Mouse (Mus musculus) hindbrain, embryonic 10.5 days (tissue): ENCODE results near the gene Rere. TPM values are rescaled to one million over a fixed set of nuclear protein-coding genes. Genes with fewer than 3 reads are reported as not detected.

Experiments used
- DNase-seq: peaks from one replicate; pipeline ENCODE4 v3.0.0-alpha.2; 2017; ENCODE audit warnings: low spot score
- H3K27ac ChIP-seq: fragments of 300-500 bp; sonication (generic); 2 replicates; pipeline ENCODE4 v1.5.1; 2016; ENCODE audit warnings: mild to moderate bottlenecking, moderate library complexity
- H3K27me3 ChIP-seq: fragments of 300-500 bp; sonication (generic); 2 replicates; pipeline ENCODE4 v1.6.1; 2016; ENCODE audit warnings: mild to moderate bottlenecking; ENCODE audit not compliant: poor library complexity, insufficient read depth, severe bottlenecking
- H3K36me3 ChIP-seq: fragments of 300-500 bp; sonication (generic); 2 replicates; pipeline ENCODE4 v1.6.1; 2016; ENCODE audit warnings: mild to moderate bottlenecking, moderate library complexity
- H3K4me1 ChIP-seq: fragments of 300-500 bp; sonication (generic); replicated peaks from 2 replicates; pipeline ENCODE4 v1.6.1; 2016; ENCODE audit warnings: mild to moderate bottlenecking
- H3K4me3 ChIP-seq: fragments of 300-500 bp; sonication (generic); 2 replicates; pipeline ENCODE4 v1.5.1; 2016; ENCODE audit warnings: mild to moderate bottlenecking, moderate library complexity
- H3K9me3 ChIP-seq: fragments of 300-500 bp; sonication (generic); 2 replicates; pipeline ENCODE4 v1.6.1; 2016; ENCODE audit warnings: mild to moderate bottlenecking, moderate library complexity
- WGBS: fragments of 180-500 bp; shearing (Covaris S2); methylation state at CpG from one replicate; pipeline ENCODE4 v1.1.7; 2016; 5-methylcytosine and 5-hydroxymethylcytosine counted together
- polyA plus RNA-seq: library from polyadenylated mRNA; unstranded; fragments of >200 nt; fragmentation: Nextera tagmentation; extraction: Ambion mirVana; gene quantifications from 2 replicates; pipeline ENCODE4 v1.2.1, GENCODE M21; 2016

Gene Rere
- polyA plus RNA-seq, 1 experiment from 2014 or later: 40.4 TPM

- Histone ChIP-seq H3K4me3 (no peak overlapping the region), H3K27ac (no peak overlapping the region), H3K9me3 (no peaks in the 10 kb centered on the region), H3K4me1 (peaks cover 14% of the 10 kb centered on the region), H3K36me3 (peaks cover 36% of the 10 kb centered on the region), H3K27me3 (no peaks in the 10 kb centered on the region)
- WGBS: 87% methylated on average over 1 of the region's 1 CpGs
- DNase-seq: no peak
Observed at GRCm38 (mm10) chr4:150414759-150415158, 133.3 kb downstream of the Rere start.

- Histone ChIP-seq H3K27ac (no peak overlapping the region), H3K36me3 (peaks cover 33% of the 10 kb centered on the region), H3K27me3 (no peaks in the 10 kb centered on the region), H3K4me3 (no peak overlapping the region), H3K4me1 (peaks cover 16% of the 10 kb centered on the region), H3K9me3 (no peaks in the 10 kb centered on the region)
- DNase-seq: no peak
- WGBS: 70% methylated on average over 10 of the region's 10 CpGs
Observed at GRCm38 (mm10) chr4:150415227-150415969, 134.0 kb downstream of the Rere start.

- Histone ChIP-seq H3K27ac (no peak overlapping the region), H3K27me3 (no peaks in the 10 kb centered on the region), H3K4me1 (peaks cover 15% of the 10 kb centered on the region), H3K36me3 (peaks cover 33% of the 10 kb centered on the region), H3K9me3 (no peaks in the 10 kb centered on the region), H3K4me3 (no peak overlapping the region)
- 83% methylated on average over 10 of the region's 10 CpGs for WGBS
- no peak for DNase-seq
Observed at GRCm38 (mm10) chr4:150420576-150421263, 139.3 kb downstream of the Rere start.

- 38% methylated on average over 8 of the region's 8 CpGs for WGBS
- Histone ChIP-seq H3K36me3 (peaks cover 30% of the 10 kb centered on the region), H3K27ac (peak overlapping the region; percentile 87), H3K9me3 (no peaks in the 10 kb centered on the region), H3K4me1 (peaks cover 52% of the 10 kb centered on the region), H3K27me3 (no peaks in the 10 kb centered on the region), H3K4me3 (peak overlapping the region; percentile 23)
- no peak for DNase-seq
Observed at GRCm38 (mm10) chr4:150426098-150426879, 144.8 kb downstream of the Rere start.

DNA sequence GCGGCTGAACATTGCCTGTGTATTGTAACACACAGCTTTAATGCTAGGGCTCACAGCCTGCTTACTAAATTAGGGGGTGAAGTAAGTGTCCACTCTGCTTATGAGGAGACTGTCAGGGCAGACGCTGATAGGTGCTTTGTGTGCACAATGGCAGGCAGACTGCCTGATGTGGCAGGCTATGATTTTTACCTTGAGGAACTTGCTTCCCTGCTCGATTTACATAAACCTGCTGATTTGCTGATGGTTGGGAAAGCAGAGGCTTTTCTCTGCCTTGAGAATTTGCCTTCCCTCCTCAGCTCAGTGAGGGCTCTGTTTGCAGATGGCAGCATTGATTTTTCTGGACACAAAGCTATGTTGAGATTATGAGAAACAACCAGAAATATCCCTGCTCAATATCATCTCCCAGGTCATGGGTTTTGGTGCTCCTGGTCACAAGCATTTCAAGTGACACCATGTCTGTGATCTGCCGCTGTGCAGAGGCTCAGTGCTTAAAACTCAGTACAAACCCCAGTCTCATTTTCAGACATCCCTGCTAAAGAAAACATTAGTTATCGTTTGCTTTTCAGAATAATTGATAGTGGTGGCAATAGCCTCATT is 145.5 kb downstream of the Rere start:
- no peaks in the 10 kb centered on the region for H3K9me3 ChIP-seq
- H3K4me1 ChIP-seq: peaks cover 52% of the 10 kb centered on the region
- no peaks in the 10 kb centered on the region for H3K27me3 ChIP-seq
- 33% methylated on average over 5 of the region's 5 CpGs for WGBS
- peak overlapping the region; percentile 87 for H3K27ac ChIP-seq
- DNase-seq: peak; percentile 32
- peak overlapping the region; percentile 23; the same call in 1 of the 2 replicates for H3K4me3 ChIP-seq
- H3K36me3 ChIP-seq: peaks cover 30% of the 10 kb centered on the region

GRCm38 (mm10) chr4:150428762-150429161 is 147.3 kb downstream of the Rere start:
- Histone ChIP-seq H3K9me3 (no peaks in the 10 kb centered on the region), H3K27ac (no peak overlapping the region), H3K27me3 (no peaks in the 10 kb centered on the region), H3K4me1 (peaks cover 52% of the 10 kb centered on the region), H3K4me3 (no peak overlapping the region), H3K36me3 (peaks cover 35% of the 10 kb centered on the region)
- no peak for DNase-seq
- WGBS: 86% methylated on average over 4 of the region's 4 CpGs

DNA sequence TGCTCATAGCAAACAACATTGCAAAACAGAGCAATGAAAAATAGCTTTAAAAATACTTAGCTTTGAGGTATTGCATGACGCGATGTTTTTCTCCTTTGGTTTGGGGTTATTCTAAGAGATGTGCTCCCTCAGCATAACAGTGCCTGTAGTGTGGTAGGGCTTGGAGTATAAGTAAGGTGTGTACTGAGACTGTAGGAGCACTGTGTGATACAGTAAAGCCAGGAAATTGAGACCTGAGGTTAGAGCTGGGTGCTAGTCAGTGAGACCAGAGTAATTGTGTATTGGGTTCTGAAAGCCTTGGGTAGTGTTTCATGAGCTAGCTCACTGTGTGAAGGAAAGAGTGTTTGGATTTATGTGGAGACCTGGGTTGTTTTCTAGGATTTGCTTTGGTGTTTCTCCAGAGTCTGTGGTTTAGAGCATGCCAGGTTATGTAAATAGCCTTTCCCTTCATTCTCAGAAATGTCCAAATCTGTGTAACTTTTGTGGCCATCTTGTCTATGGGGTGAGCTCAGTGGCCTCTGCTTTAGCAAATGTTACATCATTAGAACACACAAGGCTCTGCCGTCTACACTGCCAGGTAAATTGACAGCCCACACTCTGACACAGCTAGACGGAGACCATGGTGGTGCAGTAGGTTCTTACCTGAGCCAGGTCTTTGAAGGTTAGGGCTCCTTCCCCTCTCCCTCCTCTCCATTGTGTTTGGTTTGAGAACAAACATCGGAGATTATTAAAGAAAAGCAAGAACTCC is 152.6 kb downstream of the Rere start:
- Histone ChIP-seq H3K27me3 (no peaks in the 10 kb centered on the region), H3K4me3 (no peak overlapping the region), H3K27ac (no peak overlapping the region), H3K9me3 (no peaks in the 10 kb centered on the region), H3K36me3 (peaks cover 34% of the 10 kb centered on the region), H3K4me1 (peaks cover 20% of the 10 kb centered on the region; the same call in 1 of the 2 replicates)
- no peak for DNase-seq
- 94% methylated on average over 5 of the region's 5 CpGs for WGBS

DNA sequence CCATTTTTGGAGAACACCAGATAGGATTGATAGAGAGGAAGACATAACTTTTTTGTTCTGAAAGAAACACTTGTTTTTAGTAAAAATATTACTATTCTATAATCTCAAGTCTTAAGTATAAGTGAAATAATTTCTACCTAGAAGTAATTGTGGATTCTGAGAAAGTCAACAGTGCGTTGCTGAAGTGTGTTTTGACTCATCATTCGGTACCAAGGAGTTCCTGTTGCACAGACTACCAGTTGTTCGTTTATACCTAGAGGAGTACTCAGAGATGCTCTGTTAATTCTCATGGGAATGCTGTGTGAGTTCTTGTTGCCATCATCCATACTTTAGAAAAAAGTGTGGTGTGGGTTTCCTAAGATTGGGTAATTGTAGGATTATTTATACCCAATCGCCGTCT is 154.1 kb downstream of the Rere start:
- WGBS: 92% methylated on average over 5 of the region's 5 CpGs
- Histone ChIP-seq H3K36me3 (peaks cover 38% of the 10 kb centered on the region), H3K4me3 (no peak overlapping the region), H3K9me3 (no peaks in the 10 kb centered on the region), H3K27ac (no peak overlapping the region), H3K4me1 (peaks cover 22% of the 10 kb centered on the region), H3K27me3 (no peaks in the 10 kb centered on the region)
- DNase-seq: no peak

DNA sequence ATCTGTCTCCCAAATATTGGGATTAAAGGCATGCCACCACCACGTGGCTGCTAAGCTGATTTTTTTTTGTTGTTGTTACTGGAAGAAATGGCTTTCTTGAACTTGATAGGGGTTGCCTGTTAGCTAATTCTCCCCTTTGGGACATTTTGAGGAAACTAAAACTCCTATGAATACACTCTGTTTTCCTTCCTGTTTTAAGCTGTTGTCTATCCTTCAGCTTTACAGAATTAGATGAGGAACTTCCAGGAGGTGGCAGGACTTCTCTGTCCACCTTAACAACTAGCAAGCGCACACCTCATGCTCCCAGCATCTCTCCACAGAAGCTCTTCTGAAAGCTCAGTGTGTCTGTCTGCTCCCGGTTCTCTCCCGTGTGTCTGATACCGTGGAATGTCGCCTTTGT is 157.2 kb downstream of the Rere start:
- Histone ChIP-seq H3K36me3 (peaks cover 21% of the 10 kb centered on the region), H3K4me1 (peaks cover 44% of the 10 kb centered on the region), H3K27me3 (no peaks in the 10 kb centered on the region), H3K27ac (no peak overlapping the region), H3K9me3 (no peaks in the 10 kb centered on the region), H3K4me3 (no peak overlapping the region)
- no peak for DNase-seq
- WGBS: 88% methylated on average over 6 of the region's 6 CpGs

DNA sequence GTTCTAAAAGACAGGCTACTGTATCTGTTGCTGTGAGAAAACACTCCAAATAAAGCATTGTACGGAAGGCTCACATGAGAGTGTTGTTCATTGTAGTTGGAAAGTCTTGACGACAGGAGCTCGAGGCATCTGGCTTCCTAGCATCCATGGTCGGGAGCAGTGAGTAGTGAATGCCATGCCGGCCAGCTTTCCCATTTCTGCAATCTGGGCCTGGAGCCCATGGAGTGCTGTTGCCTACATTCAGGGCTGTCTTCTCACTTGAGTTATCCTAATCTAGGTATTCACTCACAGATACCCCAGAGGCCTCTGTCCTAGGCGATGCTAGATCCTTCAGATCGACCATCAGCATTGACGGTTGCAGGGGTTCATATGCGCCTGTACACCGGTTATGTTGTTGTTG is 160.5 kb downstream of the Rere start:
- 0 out of 2 replicates have a peak overlapping the region, but pooled peaks have one; percentile 16 for H3K27ac ChIP-seq
- whole genome bisulfite sequencing: 81% methylated on average over 10 of the region's 10 CpGs
- H3K4me1 ChIP-seq: peaks cover 63% of the 10 kb centered on the region
- H3K9me3 ChIP-seq: no peaks in the 10 kb centered on the region
- no peak overlapping the region for H3K4me3 ChIP-seq
- DNase-seq: no peak
- H3K36me3 ChIP-seq: peaks cover 20% of the 10 kb centered on the region
- no peaks in the 10 kb centered on the region for H3K27me3 ChIP-seq

- H3K27me3 ChIP-seq: no peaks in the 10 kb centered on the region
- WGBS: 92% methylated on average over 3 of the region's 3 CpGs
Observed at GRCm38 (mm10) chr4:150444068-150444467, 162.6 kb downstream of the Rere start.

DNA sequence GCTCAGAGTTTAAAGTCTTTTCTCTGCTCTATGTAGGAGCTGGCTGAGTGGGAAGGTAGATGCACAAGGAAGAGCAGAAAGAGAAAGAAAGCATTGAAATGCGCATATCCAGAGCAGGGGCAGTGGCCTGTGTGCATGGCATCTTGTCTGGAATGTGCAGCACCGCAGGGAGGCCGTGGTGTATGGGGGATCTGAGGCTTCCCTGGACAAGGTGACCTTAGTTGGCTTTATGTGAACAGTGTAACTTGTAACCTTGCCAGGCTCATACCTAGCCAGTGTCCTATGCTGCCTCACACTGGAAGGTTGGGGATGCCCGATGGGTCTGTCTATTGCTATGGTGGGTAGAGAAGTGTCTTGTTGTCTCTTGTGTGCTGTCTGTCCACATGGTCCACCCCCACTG is 165.2 kb downstream of the Rere start:
- peak overlapping the region; percentile 53; the same call in 1 of the 2 replicates for H3K27ac ChIP-seq
- H3K36me3 ChIP-seq: peaks cover 6% of the 10 kb centered on the region
- no peak for DNase-seq
- peaks cover 57% of the 10 kb centered on the region for H3K4me1 ChIP-seq
- whole genome bisulfite sequencing: 59% methylated on average over 4 of the region's 4 CpGs
- no peaks in the 10 kb centered on the region for H3K27me3 ChIP-seq
- no peak overlapping the region for H3K4me3 ChIP-seq
- H3K9me3 ChIP-seq: no peaks in the 10 kb centered on the region

More at GRCm38 (mm10) chr4:150444068-150444467, 162.6 kb downstream of the Rere start:
- Histone ChIP-seq H3K36me3 (peaks cover 15% of the 10 kb centered on the region), H3K4me1 (peaks cover 67% of the 10 kb centered on the region), H3K4me3 (no peak overlapping the region), H3K27ac (no peak overlapping the region), H3K9me3 (no peaks in the 10 kb centered on the region)
- DNase-seq: no peak
